Mouse (Mus musculus): ENCODE measurements around the gene E2f8. TPM values are rescaled to one million over a fixed set of nuclear protein-coding genes. Genes with fewer than 3 reads are reported as not detected.

The E2f8 gene
- total and polyA plus RNA-seq, 3 experiments: 2.6 to 17.1 (median 3.8) TPM

DNA sequence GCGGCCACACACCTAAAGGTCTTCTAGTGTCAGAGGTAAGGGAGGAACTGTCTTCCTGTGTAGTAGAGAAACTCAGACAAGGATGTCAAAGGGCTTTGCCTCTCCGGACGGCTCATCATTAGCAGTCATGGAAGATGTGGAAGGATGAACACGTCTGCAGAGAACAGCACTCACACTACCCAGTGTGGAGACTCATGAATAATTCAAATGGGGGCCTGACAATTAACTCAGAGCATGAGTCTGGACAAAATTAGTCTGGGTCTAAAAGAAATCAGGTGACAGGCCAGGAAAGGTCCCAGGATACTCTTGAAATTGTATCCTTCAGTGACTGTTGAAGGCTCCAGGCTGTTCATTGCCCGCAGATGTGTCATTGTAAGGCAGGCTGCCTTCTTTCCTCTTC lies 9.6 kb upstream of the E2f8 start:
- dilution Hi-C loops (cut with MboI; ENCODE audit: extremely low pct_ligation_motif_present, extremely low pct_unique_long_range_greater_than_20kb, low sequenced_read_pairs): no loop called here
- Histone ChIP-seq H3K4me2 (ENCODE audit: insufficient read depth, low read depth, poor library complexity, severe bottlenecking) (no peak overlapping the region), H3K4me1 (ENCODE audit: control insufficient read depth in 1 of 2, insufficient read depth in 2 of 2) (no peaks in the 10 kb centered on the region), H3K9me3 (replicated peaks; ENCODE audit: low read length) (no peaks in the 10 kb centered on the region), H3K4me3 (replicated peaks in 1 of 3; ENCODE audit: low read depth in 2 of 3, low read length in 2 of 3, poor library complexity in 1 of 3) (no peak overlapping the region), H3K79me2 (replicated peaks; ENCODE audit: control insufficient read depth, extremely low read depth, insufficient read depth, poor library complexity, severe bottlenecking) (no peaks in the 10 kb centered on the region), H3K27ac (ENCODE audit: insufficient read depth, low read depth) (no peak overlapping the region), H3K36me3 (replicated peaks in 1 of 2; ENCODE audit: control insufficient read depth in 1 of 2, insufficient read depth in 1 of 2, low read length in 1 of 2) (no peaks in the 10 kb centered on the region), H3K27me3 (replicated peaks) (peaks cover 45% of the 10 kb centered on the region), H3K9ac (ENCODE audit: insufficient read depth, low read depth) (no peak overlapping the region)
- DNase-seq (ENCODE audit: extremely low read depth): no peak
- in situ Hi-C loops (cut with MboI; ENCODE audit: low pct_ligation_motif_present, low pct_unique_long_range_greater_than_20kb, low sequenced_read_pairs): no loop called here
- no peak for TF ChIP-seq BHLHE40 (IDR thresholded peaks at IDR 0.05; ENCODE audit: low read depth, low read length)
- TF ChIP-seq PAX5 (IDR thresholded peaks at IDR 0.05; ENCODE audit: low read length): no peak
- TF ChIP-seq UBTF (IDR thresholded peaks at IDR 0.05; ENCODE audit: low read depth, low read length): no peak
- TF ChIP-seq MAFK (IDR thresholded peaks at IDR 0.05; ENCODE audit: insufficient replicate concordance, low read length): no peak
- no peak for TF ChIP-seq IRF4 (IDR thresholded peaks at IDR 0.05; ENCODE audit: low read depth, low read length)
- no peak for TF ChIP-seq CTCF (conservative IDR thresholded peaks at IDR 0.05 in 1 of 2, IDR thresholded peaks at IDR 0.05 in 1 of 2; ENCODE audit: low read depth in 2 of 2, low read length in 2 of 2)
- TF ChIP-seq CHD2 (IDR thresholded peaks at IDR 0.05; ENCODE audit: low read length): no peak
- no peak for TF ChIP-seq ELF1 (IDR thresholded peaks at IDR 0.05; ENCODE audit: low read depth, low read length)
- TF ChIP-seq POLR2A (IDR thresholded peaks at IDR 0.05; ENCODE audit: low read depth, low read length): no peak
- no peak for TF ChIP-seq ETS1 (conservative IDR thresholded peaks at IDR 0.05; ENCODE audit: low read depth, low read length)
- no peak for TF ChIP-seq USF2 (conservative IDR thresholded peaks at IDR 0.05; ENCODE audit: low read depth, low read length)

DNA sequence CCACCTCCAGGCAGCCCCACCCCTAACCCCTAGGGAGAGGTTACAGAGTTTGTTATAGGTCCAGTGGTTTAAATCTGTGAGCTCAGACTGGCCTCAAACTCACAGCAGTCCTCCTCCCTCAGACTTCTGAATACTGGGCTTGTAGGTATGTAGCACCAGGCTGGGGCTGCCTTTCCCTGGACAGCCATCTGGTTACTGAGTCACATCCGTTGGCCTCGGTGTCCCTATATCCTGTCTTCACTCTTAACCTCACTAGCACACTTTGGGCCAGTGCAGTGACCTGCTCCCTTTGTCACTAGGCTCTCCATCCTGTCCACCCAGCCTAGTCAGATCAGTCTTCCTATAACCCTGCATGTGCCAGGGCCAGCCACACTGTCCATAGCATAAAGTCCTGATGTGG lies 7.4 kb upstream of the E2f8 start:
- dilution Hi-C loops (cut with MboI; ENCODE audit: extremely low pct_ligation_motif_present, extremely low pct_unique_long_range_greater_than_20kb, low sequenced_read_pairs): no loop called here
- no peak overlapping the region for H3K27ac ChIP-seq (ENCODE audit: insufficient read depth, low read depth)

DNA sequence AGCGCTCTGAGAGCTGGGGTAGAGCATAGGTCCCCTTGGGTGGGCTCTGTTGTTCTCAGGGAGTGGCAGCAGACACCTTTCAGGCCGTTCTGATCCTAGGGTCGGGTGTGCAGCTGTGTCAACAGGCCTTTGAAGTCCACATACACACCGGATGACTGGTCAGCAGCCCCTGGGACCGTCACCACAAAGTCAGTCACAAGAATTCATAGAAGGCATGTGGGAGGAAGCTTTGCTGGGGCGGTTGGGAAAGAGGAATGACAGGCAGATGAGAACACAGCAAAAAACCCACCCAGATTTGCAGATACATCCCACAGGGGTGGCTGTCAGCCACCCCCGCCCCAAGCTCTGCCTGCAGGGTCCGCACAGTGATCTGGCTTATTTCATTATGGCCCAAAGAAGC lies 6.6 kb upstream of the E2f8 start:
- no peaks in the 10 kb centered on the region for H3K36me3 ChIP-seq (replicated peaks in 1 of 2; ENCODE audit: control insufficient read depth in 1 of 2, insufficient read depth in 1 of 2, low read length in 1 of 2)
- H3K4me2 ChIP-seq (ENCODE audit: insufficient read depth, low read depth, poor library complexity, severe bottlenecking): no peak overlapping the region
- H3K4me1 ChIP-seq (ENCODE audit: control insufficient read depth in 1 of 2, insufficient read depth in 2 of 2): no peaks in the 10 kb centered on the region
- no peaks in the 10 kb centered on the region for H3K9me3 ChIP-seq (replicated peaks; ENCODE audit: low read length)
- no peaks in the 10 kb centered on the region for H3K79me2 ChIP-seq (replicated peaks; ENCODE audit: control insufficient read depth, extremely low read depth, insufficient read depth, poor library complexity, severe bottlenecking)
- in situ Hi-C loops (cut with MboI; ENCODE audit: low pct_ligation_motif_present, low pct_unique_long_range_greater_than_20kb, low sequenced_read_pairs): loop anchor here (5.0 kb wide), 1 partner anchor 39 kb away; no protein-coding TSS in a partner anchor
- no peak overlapping the region for H3K4me3 ChIP-seq (replicated peaks in 1 of 3; ENCODE audit: low read depth in 2 of 3, low read length in 2 of 3, poor library complexity in 1 of 3)
- DNase-seq (ENCODE audit: extremely low read depth): no peak
- TF ChIP-seq ETS1 (conservative IDR thresholded peaks at IDR 0.05; ENCODE audit: low read depth, low read length): no peak
- TF ChIP-seq BHLHE40 (IDR thresholded peaks at IDR 0.05; ENCODE audit: low read depth, low read length): no peak
- no peak for TF ChIP-seq MAX (IDR thresholded peaks at IDR 0.05; ENCODE audit: low read length)
- no peak for TF ChIP-seq HCFC1 (IDR thresholded peaks at IDR 0.05; ENCODE audit: low read depth, low read length)
- no peak for TF ChIP-seq CTCF (conservative IDR thresholded peaks at IDR 0.05 in 1 of 2, IDR thresholded peaks at IDR 0.05 in 1 of 2; ENCODE audit: low read depth in 2 of 2, low read length in 2 of 2)
- TF ChIP-seq JUN (IDR thresholded peaks at IDR 0.05; ENCODE audit: insufficient read depth, low read depth, low read length): no peak
- no peak overlapping the region for H3K27ac ChIP-seq (ENCODE audit: insufficient read depth, low read depth)
- H3K9ac ChIP-seq (ENCODE audit: insufficient read depth, low read depth): no peak overlapping the region
- H3K27me3 ChIP-seq (replicated peaks): peaks cover 69% of the 10 kb centered on the region
- dilution Hi-C loops (cut with MboI; ENCODE audit: extremely low pct_ligation_motif_present, extremely low pct_unique_long_range_greater_than_20kb, low sequenced_read_pairs): no loop called here

More for the DNA sequence above, 7.4 kb upstream of the E2f8 start:
- Histone ChIP-seq H3K4me3 (replicated peaks in 1 of 3; ENCODE audit: low read depth in 2 of 3, low read length in 2 of 3, poor library complexity in 1 of 3) (no peak overlapping the region), H3K4me1 (ENCODE audit: control insufficient read depth in 1 of 2, insufficient read depth in 2 of 2) (no peaks in the 10 kb centered on the region), H3K79me2 (replicated peaks; ENCODE audit: control insufficient read depth, extremely low read depth, insufficient read depth, poor library complexity, severe bottlenecking) (no peaks in the 10 kb centered on the region), H3K9ac (ENCODE audit: insufficient read depth, low read depth) (no peak overlapping the region), H3K4me2 (ENCODE audit: insufficient read depth, low read depth, poor library complexity, severe bottlenecking) (no peak overlapping the region), H3K36me3 (replicated peaks in 1 of 2; ENCODE audit: control insufficient read depth in 1 of 2, insufficient read depth in 1 of 2, low read length in 1 of 2) (no peaks in the 10 kb centered on the region), H3K9me3 (replicated peaks; ENCODE audit: low read length) (no peaks in the 10 kb centered on the region), H3K27me3 (replicated peaks) (peaks cover 64% of the 10 kb centered on the region)
- TF ChIP-seq NRF1 (IDR thresholded peaks at IDR 0.05; ENCODE audit: low read depth, low read length): no peak
- no peak for TF ChIP-seq TCF12 (IDR thresholded peaks at IDR 0.05; ENCODE audit: low read depth, low read length)
- TF ChIP-seq MAFK (IDR thresholded peaks at IDR 0.05; ENCODE audit: insufficient replicate concordance, low read length): no peak
- TF ChIP-seq SIN3A (IDR thresholded peaks at IDR 0.05; ENCODE audit: low read length): no peak
- no peak for TF ChIP-seq CHD2 (IDR thresholded peaks at IDR 0.05; ENCODE audit: low read length)
- no peak for TF ChIP-seq ZMIZ1 (IDR thresholded peaks at IDR 0.05; ENCODE audit: low read depth, low read length)
- no peak for TF ChIP-seq KAT2A (IDR thresholded peaks at IDR 0.05; ENCODE audit: insufficient replicate concordance, low read length)
- TF ChIP-seq USF2 (conservative IDR thresholded peaks at IDR 0.05; ENCODE audit: low read depth, low read length): no peak
- TF ChIP-seq TBP (conservative IDR thresholded peaks at IDR 0.05; ENCODE audit: low read depth, low read length): no peak
- TF ChIP-seq UBTF (IDR thresholded peaks at IDR 0.05; ENCODE audit: low read depth, low read length): no peak
- no peak for TF ChIP-seq POLR2A (IDR thresholded peaks at IDR 0.05; ENCODE audit: low read depth, low read length)
- in situ Hi-C loops (cut with MboI; ENCODE audit: low pct_ligation_motif_present, low pct_unique_long_range_greater_than_20kb, low sequenced_read_pairs): loop anchor here (5.0 kb wide), 1 partner anchor 39 kb away; no protein-coding TSS in a partner anchor
- DNase-seq (ENCODE audit: extremely low read depth): no peak

Data from CH12.LX (cell line).